Mouse (Mus musculus) intestine, embryonic 14.5 days (tissue): ENCODE measurements at regions not wholly inside any gene's neighbourhood (a gene's known extent, or its start where the extent isn't known, plus 50 kb on each side); places are given as distances from the start of the nearest gene placed in this dataset.

Experiments used
- ATAC-seq: fragments of 200-750 bp; cut with Nextera tagmentation; replicated peaks from 2 replicates; pipeline ENCODE4 v1.8.0; 2017; ENCODE audit warnings: low read depth, moderate number of reproducible peaks, moderate TSS enrichment, moderate library complexity; ENCODE audit not compliant: low FRiP score, low TSS enrichment
- DNase-seq: peaks from one replicate; pipeline ENCODE4 v3.0.0-alpha.2; 2018; ENCODE audit warnings: low spot score
- H3K27ac ChIP-seq: fragments of 300-500 bp; sonication (generic); 2 replicates; pipeline ENCODE4 v1.5.1; 2014; ENCODE audit warnings: low read depth, mild to moderate bottlenecking, control low read depth
- H3K27me3 ChIP-seq: fragments of 300-500 bp; sonication (generic); replicated peaks from 2 replicates; pipeline ENCODE4 v1.6.1; 2014; ENCODE audit warnings: low read length, control low read depth; ENCODE audit not compliant: control insufficient read depth, insufficient read depth
- H3K36me3 ChIP-seq: fragments of 300-500 bp; sonication (generic); 2 replicates; pipeline ENCODE4 v1.6.1; 2014; ENCODE audit warnings: low read length, control low read depth; ENCODE audit not compliant: control insufficient read depth, insufficient read depth
- H3K4me1 ChIP-seq: fragments of 300-500 bp; sonication (generic); replicated peaks from 2 replicates; pipeline ENCODE4 v1.6.1; 2014; ENCODE audit warnings: low read length, control low read depth, mixed read lengths; ENCODE audit not compliant: control insufficient read depth, insufficient read depth
- H3K4me2 ChIP-seq: fragments of 300-500 bp; sonication (generic); 2 replicates; pipeline ENCODE4 v1.6.1; 2014; ENCODE audit warnings: low read length
- H3K4me3 ChIP-seq: fragments of 300-500 bp; sonication (generic); 2 replicates; pipeline ENCODE4 v1.5.1; 2014; ENCODE audit warnings: low read depth, low read length, control low read depth, mixed read lengths
- H3K9ac ChIP-seq: fragments of 300-500 bp; sonication (generic); 2 replicates; pipeline ENCODE4 v1.6.1; 2014; ENCODE audit warnings: mild to moderate bottlenecking, low read length
- H3K9me3 ChIP-seq: fragments of 300-500 bp; sonication (generic); 2 replicates; pipeline ENCODE4 v1.6.1; 2016; ENCODE audit warnings: low read length, control low read depth; ENCODE audit not compliant: control insufficient read depth
- WGBS: fragments of 180-500 bp; shearing (Covaris S2); extraction: QIAGEN DNeasy Blood & Tissue Kit; methylation state at CpG from one replicate; pipeline ENCODE4 v1.1.7; 2014; 5-methylcytosine and 5-hydroxymethylcytosine counted together

DNA sequence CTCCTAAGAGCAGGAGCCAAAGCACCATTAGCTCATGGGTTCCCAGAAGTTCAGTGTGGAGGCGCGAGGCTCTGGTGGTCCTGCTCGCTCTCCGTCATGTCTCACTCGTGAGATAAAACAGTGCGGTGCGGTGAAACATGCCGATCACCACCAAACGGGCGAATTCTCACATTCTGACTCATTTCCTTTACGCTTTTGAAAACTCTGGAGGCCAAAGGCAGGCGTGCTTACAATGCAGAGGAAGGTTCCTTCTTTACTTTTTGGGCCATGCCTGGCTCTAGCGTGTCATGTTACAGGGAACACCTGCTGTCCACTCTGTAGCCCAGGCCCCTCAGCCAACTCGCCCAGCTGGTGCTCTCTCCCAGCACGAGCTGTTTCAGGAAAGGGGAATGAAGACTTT, 225.4 kb downstream of the Icos start:
- no peak overlapping the region for H3K4me3 ChIP-seq
- H3K36me3 ChIP-seq = no peaks in the 10 kb centered on the region
- peak overlapping the region; percentile 34 for H3K4me2 ChIP-seq
- no peaks in the 10 kb centered on the region for H3K27me3 ChIP-seq
- no peaks in the 10 kb centered on the region for H3K9me3 ChIP-seq
- DNase-seq (no peak), ATAC-seq (0 out of 2 replicates have a peak, but pooled peaks have one; percentile 40)
- peaks cover 11% of the 10 kb centered on the region for H3K4me1 ChIP-seq
- no peak overlapping the region for H3K9ac ChIP-seq
- WGBS = 13% methylated on average over 15 of the region's 15 CpGs
- peak overlapping the region; percentile 27; the same call in 1 of the 2 replicates for H3K27ac ChIP-seq

DNA sequence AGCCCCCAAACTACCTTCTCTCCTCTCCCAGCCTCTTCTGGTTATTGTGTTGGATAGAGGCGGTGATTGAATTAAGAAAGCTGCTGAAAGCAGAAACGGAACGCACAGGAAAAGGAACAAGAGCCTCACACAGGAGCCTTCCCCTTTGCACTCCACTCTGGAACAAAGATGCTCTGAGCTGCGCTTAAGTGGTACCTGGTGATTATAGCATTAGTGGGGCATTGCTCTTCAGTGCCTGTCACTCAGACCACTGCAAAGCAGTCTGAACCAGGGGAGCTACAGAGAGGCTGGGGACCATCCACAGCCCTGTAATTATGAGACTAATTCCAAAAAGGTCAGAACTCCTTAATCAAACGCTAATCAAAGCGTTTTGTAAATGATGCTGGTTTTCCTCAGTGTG, 225.9 kb downstream of the Icos start:
- no peak overlapping the region; the same call in 1 of the 2 replicates for H3K27ac ChIP-seq
- H3K9ac ChIP-seq = no peak overlapping the region
- H3K9me3 ChIP-seq = no peaks in the 10 kb centered on the region
- no peaks in the 10 kb centered on the region for H3K27me3 ChIP-seq
- no peaks in the 10 kb centered on the region for H3K36me3 ChIP-seq
- H3K4me2 ChIP-seq = peak overlapping the region; percentile 34
- no peak for ATAC-seq
- WGBS = 17% methylated on average over 6 of the region's 6 CpGs
- H3K4me3 ChIP-seq = no peak overlapping the region
- DNase-seq = no peak
- peaks cover 11% of the 10 kb centered on the region for H3K4me1 ChIP-seq

GRCm38 (mm10) chr1:61205137-61205536, 227.4 kb downstream of the Icos start:
- peaks cover 11% of the 10 kb centered on the region for H3K4me1 ChIP-seq
- H3K27ac ChIP-seq = no peak overlapping the region
- no peaks in the 10 kb centered on the region for H3K36me3 ChIP-seq
- no peaks in the 10 kb centered on the region for H3K27me3 ChIP-seq
- ATAC-seq (no peak), DNase-seq (no peak)
- no peaks in the 10 kb centered on the region for H3K9me3 ChIP-seq
- H3K4me2 ChIP-seq = no peak overlapping the region
- H3K4me3 ChIP-seq = no peak overlapping the region
- H3K9ac ChIP-seq = no peak overlapping the region
- WGBS = 85% methylated on average over 5 of the region's 5 CpGs

DNA sequence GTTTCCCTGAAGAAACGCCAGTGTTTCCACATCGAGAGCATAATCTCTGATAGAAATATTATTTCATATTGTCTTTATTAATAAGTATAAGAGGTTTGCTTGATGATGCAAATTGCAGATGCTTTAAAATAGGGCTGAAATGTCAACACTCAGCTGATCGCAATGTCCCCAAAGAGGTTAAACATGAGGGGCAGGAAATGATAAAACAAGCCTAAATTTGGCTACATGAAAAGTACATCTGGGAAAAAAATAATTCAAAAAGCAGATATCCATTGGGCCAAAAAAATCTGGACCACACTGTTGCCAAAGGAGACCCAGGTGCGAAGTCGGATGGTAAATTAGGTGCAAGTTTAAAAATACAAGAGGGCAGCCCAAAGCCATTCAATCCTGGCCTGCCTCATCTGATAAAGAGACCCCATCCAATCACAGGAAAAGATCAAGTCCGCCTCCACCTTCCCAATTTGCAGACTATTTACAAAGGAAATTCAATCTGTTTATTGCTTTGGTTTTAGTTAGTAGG, 229.2 kb downstream of the Icos start:
- Histone ChIP-seq H3K4me3 (no peak overlapping the region), H3K9ac (no peak overlapping the region), H3K36me3 (no peaks in the 10 kb centered on the region), H3K9me3 (no peaks in the 10 kb centered on the region), H3K4me2 (no peak overlapping the region), H3K4me1 (peaks cover 11% of the 10 kb centered on the region), H3K27ac (no peak overlapping the region), H3K27me3 (no peaks in the 10 kb centered on the region)
- DNase-seq (no peak), ATAC-seq (no peak)
- 92% methylated on average over 6 of the region's 6 CpGs for WGBS

DNA sequence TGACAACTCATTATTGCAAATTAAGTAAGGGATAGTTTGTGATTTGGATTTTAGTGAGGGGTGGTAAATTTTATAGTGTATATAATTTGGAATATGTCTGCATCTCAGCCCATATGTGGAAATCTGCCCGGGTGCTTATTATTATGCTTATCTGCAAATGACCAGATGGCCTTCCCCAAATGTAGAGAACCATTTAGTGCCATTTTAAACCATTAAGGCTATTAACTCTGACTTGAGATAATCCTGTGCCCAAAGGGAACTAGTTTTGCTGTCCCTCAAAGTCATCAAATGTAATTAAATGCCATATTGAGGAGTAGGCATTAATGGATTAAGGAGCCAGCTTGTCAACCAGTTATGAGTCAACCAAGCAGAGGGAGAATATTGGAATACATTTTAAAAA, 230.7 kb downstream of the Icos start:
- H3K27me3 ChIP-seq = no peaks in the 10 kb centered on the region
- ATAC-seq (no peak), DNase-seq (no peak)
- H3K9ac ChIP-seq = no peak overlapping the region
- H3K36me3 ChIP-seq = no peaks in the 10 kb centered on the region
- H3K4me1 ChIP-seq = peaks cover 5% of the 10 kb centered on the region
- H3K27ac ChIP-seq = no peak overlapping the region
- H3K4me3 ChIP-seq = no peak overlapping the region
- 90% methylated on average over 1 of the region's 1 CpGs for WGBS
- no peaks in the 10 kb centered on the region for H3K9me3 ChIP-seq
- H3K4me2 ChIP-seq = no peak overlapping the region

GRCm38 (mm10) chr1:61221131-61221530, 243.4 kb downstream of the Icos start:
- WGBS = 60% methylated on average over 1 of the region's 1 CpGs
- no peaks in the 10 kb centered on the region for H3K4me1 ChIP-seq
- DNase-seq (no peak), ATAC-seq (no peak)
- no peaks in the 10 kb centered on the region for H3K27me3 ChIP-seq
- H3K4me3 ChIP-seq = no peak overlapping the region
- no peak overlapping the region for H3K9ac ChIP-seq
- no peaks in the 10 kb centered on the region for H3K9me3 ChIP-seq
- H3K27ac ChIP-seq = no peak overlapping the region
- H3K36me3 ChIP-seq = no peaks in the 10 kb centered on the region
- H3K4me2 ChIP-seq = no peak overlapping the region

DNA sequence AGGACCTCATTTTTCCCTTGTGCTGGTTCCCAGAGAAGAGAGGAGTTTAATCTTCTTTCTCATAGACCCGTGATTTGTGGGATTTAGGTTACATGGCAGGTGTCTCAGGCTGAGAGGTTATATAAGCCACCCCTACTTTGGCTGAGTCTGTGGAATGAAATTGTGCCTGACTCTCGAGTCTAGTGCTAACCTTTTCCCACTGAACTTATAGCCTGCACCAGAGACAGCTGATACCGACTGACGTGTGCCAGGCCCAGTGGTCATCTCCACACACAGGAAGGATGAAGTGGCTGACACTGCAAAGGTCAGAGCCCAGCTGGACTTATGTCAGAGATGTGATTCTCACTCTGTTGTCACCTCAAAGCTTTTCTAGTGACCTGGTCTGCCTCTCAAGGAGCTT, 251.2 kb downstream of the Icos start:
- DNase-seq = no peak
- Histone ChIP-seq H3K4me1 (peaks cover 2% of the 10 kb centered on the region; the same call in 1 of the 2 replicates), H3K27me3 (no peaks in the 10 kb centered on the region), H3K4me3 (no peak overlapping the region), H3K27ac (no peak overlapping the region), H3K4me2 (no peak overlapping the region), H3K9ac (no peak overlapping the region), H3K36me3 (no peaks in the 10 kb centered on the region), H3K9me3 (no peaks in the 10 kb centered on the region)
- ATAC-seq = no peak
- WGBS = 60% methylated on average over 4 of the region's 4 CpGs

DNA sequence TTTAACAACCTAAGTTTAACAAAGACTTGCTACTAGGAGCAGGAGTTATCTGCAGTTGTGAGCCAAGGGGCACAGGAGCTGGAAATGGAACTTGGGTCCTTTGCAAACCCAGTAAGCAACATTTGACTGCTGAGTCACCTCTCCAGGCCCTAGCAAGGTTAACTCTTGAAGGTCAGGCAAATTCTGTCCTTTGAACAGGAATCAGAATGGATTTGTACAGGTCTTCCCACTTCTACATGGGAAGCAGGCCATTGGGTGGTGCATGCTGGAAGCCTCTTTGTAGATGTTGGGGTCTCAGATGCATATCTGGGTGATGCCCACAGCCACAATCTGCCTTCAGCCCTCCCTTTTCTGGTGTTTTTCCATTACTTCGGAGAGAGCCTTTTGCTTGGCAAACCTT, 255.3 kb downstream of the Icos start:
- Histone ChIP-seq H3K27ac (no peak overlapping the region), H3K36me3 (no peaks in the 10 kb centered on the region), H3K4me2 (no peak overlapping the region), H3K27me3 (no peaks in the 10 kb centered on the region), H3K4me1 (peaks cover 2% of the 10 kb centered on the region; the same call in 1 of the 2 replicates), H3K4me3 (no peak overlapping the region), H3K9me3 (no peaks in the 10 kb centered on the region), H3K9ac (no peak overlapping the region)
- DNase-seq (no peak), ATAC-seq (no peak)
- 56% methylated on average over 1 of the region's 1 CpGs for WGBS
